Mouse (Mus musculus): ENCODE measurements around the gene Gm20503. TPM values are rescaled to one million over a fixed set of nuclear protein-coding genes. Genes with fewer than 3 reads are reported as not detected.

The Gm20503 gene
- total RNA-seq, 2 experiments from 2014 or later = 0.78 to 1.3 TPM

DNA sequence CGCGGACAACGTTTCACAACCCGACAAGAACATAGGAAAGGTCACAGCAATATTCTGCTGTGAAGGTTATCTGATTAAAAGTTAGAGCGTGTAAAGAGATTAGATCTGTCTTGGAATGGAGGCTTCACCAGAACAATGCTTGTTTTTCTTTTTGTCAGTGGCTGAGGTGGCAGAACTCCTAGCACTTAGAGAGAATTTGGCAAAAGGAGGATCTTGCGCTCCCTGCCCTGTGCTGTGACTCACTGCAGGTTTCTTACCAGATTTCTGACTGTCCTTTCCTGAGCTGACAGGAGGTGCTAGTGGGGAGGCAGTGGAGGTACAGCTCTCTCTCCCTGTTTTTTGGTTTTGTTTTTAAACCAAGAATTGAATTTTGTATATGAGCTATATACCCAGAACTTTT lies 4.0 kb downstream of the Gm20503 start:
- DNase-seq = no peak

DNA sequence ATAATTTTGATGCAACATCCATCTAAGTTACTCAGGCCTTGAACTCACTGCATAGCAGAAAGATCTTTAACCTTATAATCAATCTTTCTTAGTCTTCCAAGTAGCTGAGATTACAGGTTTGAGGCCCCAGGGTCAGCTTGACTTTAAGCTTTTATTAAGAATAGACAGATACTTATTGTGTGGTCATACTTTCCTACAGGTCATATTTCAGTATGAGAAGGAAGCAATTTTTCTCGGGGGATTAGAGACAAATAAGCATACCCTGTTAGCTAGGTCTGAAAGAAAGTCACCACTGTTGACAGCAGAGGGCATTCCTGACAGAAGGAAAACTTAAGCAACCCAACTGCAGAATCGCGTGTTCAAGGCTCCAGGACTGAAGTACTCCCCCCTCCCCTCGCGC lies 5.0 kb downstream of the Gm20503 start:
- DNase-seq = no peak

DNA sequence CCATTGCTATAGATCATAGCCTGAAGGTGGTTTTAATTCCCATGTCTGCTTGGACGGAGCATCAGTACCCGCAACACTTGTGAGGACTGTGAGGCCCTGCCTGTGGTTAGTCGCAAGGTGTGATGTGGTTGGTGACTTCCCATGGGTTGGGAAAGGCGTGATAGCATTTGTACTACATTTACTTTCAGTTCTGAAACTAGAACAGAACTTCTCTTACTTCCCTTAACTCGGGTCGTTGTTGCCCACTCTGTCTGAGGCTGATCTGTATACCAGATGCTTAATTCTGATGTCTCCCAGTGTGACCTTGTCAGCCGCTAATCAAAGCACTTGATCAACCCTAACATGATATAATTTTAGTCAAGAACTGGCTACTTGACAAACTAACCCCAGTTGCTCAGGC lies 6.2 kb downstream of the Gm20503 start:
- no peak for DNase-seq

DNA sequence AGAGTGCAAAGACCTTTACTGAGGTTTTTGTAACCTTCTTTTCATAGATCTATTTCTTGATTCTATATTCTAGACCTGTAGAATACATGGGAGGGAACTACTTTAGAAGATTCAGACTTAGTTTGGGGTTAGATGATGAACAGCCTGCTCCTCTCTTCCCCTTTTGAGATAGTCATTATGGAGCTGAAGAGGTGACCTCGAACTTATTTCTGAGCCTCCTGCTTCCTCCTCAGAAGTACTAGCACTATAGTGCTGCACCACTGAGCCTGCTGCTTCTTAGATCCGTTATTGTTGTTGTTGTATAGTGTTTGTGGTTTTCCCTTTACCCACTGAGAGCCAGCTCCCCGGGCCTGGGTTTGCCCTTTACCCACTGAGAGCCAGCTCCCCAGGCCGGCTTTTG lies 6.7 kb downstream of the Gm20503 start:
- DNase-seq = no peak

DNA sequence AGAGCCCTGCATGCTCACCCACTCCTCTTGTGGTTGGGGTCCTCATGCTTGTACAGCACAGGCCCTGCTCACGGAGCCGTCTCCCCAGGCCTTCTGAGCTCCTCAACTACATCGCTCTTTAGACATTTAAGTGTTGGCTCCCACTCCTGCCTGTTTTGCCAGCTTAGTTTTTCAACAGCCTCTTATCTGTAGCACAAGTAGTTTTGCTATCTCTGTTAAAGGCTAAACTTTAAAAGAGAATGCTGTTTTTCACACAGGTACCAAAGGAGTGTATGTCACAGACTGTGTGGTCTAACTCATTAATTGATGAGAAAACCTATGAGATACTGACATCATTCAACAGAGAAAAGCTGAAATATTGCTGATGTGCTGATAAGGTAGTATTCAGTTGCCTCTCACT lies 8.4 kb downstream of the Gm20503 start:
- no peak for DNase-seq

DNA sequence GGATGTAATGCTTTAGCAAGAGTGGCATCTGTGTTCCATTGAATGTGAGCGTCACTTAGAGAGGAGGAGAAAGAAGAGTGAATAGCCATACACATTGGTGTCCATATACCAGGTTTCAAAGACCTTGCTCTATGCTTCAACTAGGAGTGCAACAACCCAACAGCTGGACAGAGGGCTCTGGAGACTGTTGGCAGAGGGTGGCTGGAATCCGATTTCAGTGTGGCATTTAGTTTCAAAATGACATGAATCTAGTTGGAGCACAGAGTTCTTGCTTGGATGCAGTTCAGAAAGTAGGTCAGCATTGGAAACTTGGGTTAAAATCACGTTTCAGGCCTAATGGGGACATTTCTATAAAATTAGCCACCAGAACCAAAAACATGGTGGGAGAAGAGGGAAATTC lies 12.2 kb downstream of the Gm20503 start:
- DNase-seq = no peak

DNA sequence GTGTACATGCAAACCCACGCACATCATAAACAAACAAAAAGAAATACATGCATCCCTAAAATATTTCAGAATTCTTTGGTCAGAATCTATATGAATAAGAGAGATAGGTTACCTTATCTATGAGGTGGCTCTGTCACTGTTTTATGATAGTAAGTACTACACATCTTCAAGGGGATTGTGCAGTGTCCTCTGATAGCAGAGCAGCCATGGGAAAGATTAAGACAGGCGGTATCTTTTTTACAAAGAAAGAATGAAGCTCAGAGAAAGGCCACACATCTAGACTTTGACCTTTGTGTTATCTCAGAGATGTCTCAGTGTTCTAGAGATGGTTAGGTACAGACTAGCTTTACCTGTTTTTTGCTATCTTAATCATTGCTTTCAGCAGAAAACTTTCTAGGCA lies 13.9 kb downstream of the Gm20503 start:
- DNase-seq = no peak

DNA sequence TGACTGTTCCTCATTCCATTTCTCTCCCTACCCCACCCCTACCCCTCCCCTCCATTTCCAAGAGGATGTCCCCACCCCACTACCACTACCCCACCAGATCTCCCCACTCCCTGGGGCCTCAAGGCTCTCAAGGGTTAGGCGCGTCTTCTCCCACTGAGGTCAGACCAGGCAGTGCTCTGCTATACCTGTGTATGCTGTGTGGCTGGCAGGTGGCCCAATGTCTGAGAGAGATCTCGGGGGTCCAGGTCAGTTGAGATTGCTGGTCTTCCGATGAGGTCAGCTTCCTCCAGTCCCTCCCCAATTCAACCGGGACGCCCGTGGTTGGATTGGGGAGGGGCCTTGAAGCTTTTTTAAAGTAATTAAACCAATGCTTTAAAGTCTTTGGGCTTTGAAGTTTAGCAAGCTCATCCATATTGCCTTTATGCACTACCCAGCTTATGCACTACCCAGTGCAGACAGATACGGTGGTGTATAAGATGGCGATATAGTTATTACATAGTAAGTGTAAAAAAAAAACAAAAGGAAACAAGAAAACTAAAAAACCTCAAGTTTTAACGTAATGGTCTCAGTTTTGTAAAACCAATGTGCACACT lies 31.4 kb downstream of the Gm20503 start:
- no peak for DNase-seq

DNA sequence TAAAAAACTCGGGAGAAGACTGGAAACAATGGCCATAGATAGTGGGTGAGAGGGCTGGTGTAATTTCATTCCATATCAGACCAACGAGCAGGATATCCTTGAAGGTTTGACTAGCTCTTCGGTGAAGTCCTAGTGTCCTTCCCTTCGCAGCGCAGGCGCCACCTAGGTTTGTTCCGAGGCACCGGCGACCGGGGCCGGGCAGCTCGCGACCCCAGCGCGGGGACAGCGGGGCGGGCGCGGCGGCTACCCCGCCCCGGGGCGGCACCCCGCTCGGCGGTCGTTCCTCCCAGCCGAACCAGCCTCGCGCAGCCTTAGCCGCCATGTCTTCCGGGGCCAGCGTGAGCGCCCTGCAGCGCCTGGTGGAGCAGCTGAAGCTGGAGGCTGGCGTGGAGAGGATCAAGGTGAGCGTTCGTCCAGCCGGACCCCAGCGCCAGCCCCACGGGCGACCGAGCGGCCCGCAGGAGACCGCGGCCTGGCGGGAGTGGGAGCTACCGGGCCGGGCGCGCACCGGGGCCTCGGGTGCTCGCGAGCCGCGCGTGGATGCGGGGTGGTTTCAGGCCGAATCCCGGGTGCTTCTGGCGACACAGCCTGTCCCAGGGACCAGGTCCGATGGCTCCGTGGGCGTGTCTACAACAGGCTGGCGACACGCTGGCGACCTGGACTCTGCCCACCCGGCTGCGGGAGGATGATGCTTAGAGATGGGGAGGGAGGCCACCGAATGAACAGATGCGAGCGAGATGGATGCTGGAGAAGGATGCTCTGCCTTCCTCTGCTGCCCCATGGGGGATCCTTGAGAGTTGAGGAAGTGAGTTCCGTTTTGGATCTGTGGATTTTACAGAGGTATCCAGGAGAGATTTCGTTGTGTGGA lies 32.1 kb downstream of the Gm20503 start, which contains the start of gene Gng10:
Gng10 (plus strand) TSS at position 171 of the 868 bp plus-strand sequence.
- DNase-seq = peak; percentile 70

DNA sequence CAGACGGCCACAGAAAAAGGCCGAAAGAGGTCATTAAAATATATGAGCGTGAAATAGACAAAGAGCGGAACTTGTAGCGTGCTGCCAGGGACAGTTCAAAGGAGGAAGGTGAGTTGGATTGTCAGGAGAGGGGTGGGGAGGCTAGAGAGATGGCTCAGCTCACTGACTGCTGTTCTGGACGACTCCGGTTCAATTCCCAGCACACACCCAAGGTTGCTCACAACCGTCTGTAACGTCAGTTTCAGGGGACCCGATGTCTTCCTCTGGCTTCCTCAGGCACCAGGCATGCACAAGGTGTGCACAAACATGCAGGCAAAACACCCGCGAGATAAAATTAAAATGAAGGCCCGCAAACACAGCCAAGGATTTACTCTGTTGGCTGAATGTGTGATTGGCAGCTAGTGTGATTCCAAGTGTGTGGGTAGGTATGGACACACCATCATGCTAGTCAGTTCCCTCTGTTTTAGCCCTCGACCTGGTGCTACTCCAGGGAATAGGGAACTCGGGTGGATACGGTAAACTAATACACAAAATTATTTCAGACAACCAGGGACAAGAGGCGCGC lies 32.9 kb downstream of the Gm20503 start:
- no peak for DNase-seq

DNA sequence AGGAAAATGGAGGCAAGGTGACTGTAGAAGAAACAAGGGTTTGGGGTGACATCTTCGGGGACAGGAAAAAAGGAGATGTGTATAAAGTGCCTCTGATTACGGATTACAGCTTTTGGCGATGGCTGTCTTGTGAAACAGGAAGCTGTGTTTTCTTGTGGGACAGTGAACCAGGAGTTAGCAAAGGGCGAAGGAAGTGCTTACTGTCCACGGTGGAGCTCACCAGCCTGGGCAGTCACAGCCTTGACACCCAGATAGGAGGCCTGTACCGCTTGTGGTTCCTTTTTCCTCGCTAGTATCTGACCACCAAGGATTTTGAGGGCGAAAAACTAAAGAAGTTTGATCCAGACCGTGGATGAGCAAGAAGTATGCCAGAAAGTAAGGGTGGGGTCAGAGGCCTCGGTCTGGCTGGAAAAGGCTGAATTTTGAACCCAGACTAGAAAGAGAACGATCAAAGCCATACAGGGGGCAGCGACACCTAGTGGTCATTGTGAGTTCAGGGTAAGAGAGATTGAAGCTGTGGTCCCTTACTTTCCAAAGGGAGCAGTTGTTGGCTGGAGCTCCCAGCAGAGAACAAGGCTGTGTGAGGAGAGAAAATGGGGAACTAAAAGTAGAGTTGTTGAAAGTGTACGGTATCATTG lies 33.6 kb downstream of the Gm20503 start:
- peak; percentile 63 for DNase-seq

DNA sequence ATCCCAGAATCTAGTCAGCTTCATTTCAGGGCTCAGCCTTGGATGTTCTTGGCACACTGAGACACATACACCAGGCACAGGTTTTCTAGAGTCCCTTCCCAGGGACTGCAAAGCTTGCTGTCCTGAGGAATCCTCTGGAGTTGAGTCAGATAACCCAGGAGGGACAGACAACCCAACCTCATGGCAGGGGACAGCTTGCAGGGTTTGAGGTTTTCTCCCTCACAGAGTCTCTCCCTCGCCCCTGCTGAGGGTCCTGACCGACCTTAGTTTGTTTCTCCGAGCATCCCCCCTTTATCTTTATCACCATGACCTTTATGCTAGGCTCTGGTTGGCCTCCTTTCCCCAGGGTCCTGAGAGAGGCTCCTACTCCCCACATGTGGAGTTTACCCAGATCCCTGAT lies 34.5 kb downstream of the Gm20503 start:
- DNase-seq = no peak

DNA sequence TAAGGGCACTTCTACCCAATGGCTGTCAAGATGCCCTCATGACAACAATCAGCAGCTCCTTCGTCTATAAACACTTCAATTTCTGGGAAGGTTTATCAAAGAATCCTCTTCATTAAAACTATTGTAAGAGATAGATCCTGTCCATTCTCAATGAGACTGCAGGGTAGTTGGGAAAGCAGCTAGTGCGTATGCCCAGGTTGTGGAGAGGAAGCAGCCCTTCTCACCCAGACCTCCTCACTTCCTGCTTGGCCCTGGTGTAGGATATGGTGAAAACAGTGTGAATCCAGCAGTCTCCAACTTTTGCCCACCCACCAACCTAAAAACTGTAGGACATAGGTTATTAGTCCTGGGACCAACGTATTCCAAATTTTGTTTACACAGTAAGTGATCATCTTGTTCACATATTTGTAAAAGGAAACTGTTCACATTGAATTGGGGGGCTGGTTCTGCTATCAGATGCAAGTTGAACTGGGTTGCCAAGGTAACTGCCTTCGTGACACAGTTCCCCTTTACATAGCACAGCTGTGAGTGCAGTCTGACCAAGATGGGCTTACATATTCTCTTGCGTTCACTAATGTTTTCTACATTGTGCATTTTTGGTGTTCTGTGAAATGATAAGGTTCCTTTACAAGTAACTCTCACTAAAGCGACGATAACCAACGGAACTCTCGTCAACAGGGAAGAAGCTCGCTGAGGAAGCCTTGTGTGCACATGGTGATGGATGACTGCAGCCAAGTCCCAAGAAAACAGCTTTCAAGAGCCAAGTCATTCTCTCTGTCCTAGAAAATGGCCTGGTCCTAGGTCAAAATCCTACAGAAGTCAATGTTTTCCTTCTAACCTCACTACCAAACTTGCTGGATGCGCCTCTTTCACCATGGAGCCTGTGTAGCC lies 37.6 kb downstream of the Gm20503 start:
- DNase-seq = no peak

DNA sequence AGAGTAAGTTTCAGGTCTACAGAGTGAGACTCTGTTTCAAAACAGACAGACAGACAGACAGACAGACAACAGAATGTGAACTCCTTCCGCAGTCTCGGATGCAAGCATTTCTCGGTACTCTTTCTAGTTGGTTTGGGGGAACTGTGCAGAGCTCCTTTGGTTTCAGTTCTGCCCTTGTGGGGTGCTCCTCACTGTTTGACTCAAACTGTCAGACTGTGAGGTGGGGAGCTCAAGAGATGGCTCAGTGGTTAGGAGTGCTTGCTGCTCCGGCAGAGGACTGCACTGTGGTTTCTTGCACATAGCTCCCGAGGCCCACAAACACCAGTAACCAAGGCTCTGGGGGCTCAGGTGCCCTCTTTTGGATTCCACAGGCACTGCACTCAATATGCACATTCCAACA lies 40.1 kb downstream of the Gm20503 start:
- DNase-seq = no peak

DNA sequence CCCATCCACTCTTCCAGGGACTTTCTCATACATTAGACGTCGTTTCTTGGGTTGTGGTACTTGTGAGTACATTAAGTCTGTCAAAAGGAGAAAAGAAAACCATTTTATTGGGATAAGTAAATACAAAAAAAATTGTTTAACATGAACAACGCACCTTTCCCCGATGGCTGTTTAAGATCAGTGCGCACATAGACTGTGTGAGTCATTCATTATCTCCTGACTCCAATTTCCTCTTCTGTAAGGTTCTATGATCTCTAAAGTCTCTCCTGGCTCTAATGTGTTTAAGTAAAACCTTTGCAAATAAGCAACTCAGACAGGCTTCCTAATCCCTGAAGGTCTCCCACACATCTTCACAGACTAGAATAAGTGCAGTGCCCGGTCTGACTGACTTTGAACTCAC lies 40.9 kb downstream of the Gm20503 start:
- no peak for DNase-seq

DNA sequence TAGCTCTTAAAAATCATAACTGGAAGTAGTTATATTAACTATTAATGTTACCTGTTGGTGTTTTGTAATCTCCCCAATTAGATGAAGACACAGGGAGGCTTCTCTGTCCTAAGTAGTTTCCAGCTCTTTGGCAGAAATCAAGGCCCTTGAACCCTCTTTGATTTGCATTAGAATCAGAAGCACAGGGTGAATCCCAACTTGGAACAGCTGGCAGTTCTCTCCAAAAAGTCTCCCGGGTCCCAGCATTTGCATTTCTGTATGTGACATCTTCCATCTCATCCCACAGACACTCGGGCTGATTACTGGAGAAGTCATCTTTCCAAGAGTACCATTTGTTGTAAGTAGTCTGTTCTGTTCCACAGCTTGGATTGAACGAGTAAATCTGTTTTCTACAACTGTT lies 44.2 kb downstream of the Gm20503 start:
- DNase-seq = no peak

DNA sequence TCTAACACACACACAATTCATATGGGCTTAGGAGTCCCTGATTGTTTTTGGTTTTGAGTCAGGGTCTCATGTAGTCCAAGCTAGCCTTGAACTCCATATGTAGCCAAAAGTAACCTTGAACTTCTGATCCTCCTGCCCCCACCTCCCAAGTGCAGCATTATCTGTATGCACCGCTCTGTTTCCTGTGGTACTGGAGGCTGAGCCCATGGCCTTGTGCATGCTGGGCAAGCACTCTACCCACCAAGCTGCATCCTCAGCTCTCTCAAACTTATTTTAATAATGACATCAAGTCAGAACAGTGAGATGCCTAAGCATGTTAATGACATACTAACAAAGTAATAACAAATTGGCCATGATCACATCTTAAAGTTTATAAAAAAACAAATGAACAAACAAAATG lies 48.1 kb downstream of the Gm20503 start:
- no peak for DNase-seq

DNA sequence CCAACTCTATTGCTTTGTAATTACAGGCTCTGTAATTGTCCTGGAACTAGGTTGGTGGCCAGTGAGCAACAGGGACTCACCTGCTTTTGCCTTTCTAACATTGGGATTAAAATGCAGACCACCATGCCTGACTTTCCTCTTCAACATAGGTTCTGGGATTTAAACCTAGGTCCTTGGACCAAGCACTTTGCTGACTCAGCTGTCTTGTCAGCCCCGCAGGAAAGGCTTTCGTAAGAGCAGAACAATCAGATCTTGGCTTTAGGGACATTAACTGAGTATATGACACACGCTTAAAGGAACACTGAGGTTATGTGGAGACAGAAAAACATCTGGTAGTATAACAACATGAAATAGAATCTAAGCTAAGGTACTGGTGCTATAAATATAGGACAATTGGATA lies 54.9 kb downstream of the Gm20503 start:
- no peak for DNase-seq

DNA sequence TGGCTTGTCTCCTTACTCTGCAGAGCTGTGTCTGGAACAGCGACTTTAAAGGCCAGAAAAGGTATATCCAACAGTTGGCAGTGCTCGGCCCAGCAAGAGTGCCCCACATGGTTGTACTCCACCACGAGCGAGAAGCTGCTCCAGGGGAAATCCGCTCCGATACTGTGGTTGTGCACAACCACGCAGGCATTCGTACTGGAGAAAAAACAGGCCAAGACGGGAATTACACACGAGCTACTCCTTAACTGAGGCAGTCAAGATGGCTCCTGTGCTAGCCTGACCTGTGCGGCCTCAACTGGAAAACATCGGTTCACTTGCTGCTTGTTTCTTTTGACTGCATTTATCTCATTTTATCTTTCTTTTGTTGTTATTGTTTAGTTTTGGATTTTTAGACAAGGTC lies 59.5 kb downstream of the Gm20503 start:
- no peak for DNase-seq

DNA sequence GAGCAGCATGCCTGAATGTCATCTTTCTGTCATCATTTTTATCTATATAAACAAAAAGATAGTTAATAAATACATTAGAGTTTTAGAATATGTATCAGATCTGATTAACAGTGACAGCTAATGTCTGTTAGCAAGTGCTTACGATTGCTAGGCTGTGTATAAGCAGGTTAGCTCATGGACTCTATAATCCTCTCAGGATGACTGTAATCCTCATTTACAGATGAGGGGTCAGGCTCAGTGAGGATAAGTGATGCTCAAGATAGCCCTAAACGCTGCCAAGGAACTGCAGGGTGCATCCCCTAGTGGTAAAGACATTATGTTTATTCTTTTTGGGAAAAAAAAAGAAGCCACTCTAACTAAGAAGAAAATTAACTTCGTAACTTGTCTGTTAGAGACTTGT lies 66.3 kb downstream of the Gm20503 start:
- no peak for DNase-seq

DNA sequence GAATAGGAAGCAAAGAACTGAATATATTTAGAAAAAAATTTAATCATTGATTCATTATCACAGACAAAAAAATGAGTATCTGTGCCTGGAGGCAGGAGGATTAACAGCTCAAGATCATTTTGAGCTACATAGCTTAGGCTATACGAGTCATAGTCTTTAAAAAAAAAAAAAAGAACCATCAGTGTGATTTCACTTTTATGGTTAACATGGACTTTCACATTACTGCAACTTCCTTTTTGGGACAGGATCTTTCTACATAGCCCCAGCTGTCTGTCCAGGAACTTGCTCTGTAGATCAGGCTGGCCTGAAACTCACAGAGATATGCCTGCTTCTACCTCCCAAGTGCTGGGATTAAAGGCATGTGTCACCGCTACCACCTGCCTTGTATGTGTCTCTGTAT lies 80.4 kb downstream of the Gm20503 start:
- no peak for DNase-seq

DNA sequence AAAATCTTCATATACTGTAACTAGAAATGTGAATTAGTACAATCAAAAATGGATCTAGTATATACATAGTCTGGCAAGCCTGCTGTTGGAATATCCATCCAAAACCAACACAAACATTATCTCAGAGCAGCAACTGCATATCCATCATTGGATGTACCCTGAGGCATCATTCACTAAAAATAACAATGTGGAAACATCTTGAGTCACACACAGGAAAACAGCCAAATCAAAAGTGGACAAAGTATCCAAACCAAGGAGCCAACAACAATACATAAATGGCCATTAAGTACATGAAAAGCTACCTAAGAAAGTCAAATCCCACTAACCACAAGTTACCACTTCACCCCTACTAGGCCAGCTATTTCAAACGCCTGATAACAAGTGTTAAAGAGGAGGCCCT lies 86.4 kb downstream of the Gm20503 start:
- DNase-seq = no peak

Measured in gastrocnemius, postnatal 25 days (tissue).